Mouse (Mus musculus): ENCODE results near the gene Rnls. TPM values are rescaled to one million over a fixed set of nuclear protein-coding genes. Genes with fewer than 3 reads are reported as not detected.
A peak's percentile ranks its signal among the peaks of the same experiment; 100 is the strongest.

The Rnls gene
- polyA plus RNA-seq, 1 experiment from 2014 or later = 9.1 TPM

DNA sequence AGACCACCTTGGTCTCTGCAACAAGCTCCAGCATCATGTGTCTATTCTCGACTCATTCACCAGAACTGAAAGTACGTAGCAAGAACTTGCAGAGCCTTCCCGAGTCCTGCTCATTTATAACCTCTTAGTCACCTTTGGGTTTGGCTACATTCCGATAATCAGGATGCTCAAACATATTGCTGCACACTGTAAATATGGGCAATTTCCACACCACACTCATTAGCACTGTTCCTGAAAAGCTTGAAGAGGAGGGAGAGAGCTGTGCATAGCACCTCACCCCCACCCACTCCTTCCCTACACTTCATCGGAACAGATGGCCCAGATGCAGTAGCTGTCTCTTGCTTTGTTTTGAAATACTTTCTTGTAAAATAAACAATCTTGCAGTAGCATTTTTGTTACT is 139.9 kb downstream of the Rnls start:
- no peak overlapping the region for H3K4me2 ChIP-seq (replicated peaks)
- no peak overlapping the region for H3K27ac ChIP-seq
- H3K36me3 ChIP-seq = no peaks in the 10 kb centered on the region
- 89% methylated on average over 5 of the region's 5 CpGs for WGBS
- H3K4me1 ChIP-seq = no peaks in the 10 kb centered on the region
- H3K9me3 ChIP-seq (replicated peaks) = no peaks in the 10 kb centered on the region
- H3K9ac ChIP-seq = no peak overlapping the region
- ATAC-seq (ENCODE audit: low FRiP score) = no peak
- H3K27me3 ChIP-seq = no peaks in the 10 kb centered on the region
- H3K4me3 ChIP-seq = no peak overlapping the region

DNA sequence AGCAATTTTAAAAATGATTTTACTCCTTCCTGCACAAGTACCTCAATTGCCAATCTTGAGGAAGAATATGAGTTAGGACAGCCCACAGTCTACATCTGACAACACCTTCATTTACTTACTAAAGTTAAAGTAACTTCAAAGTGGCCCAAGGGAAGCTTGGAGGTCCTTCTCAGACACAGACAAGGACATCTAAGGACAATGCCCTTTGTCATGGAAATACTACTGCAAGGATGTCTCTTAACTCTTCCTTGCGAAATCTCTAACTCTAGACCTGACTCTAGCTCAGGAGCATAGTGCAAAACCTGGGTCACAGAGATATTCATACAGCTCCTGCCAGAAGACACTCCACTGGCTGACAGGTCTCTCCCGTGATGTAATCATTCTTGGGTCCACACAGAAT is 147.9 kb downstream of the Rnls start:
- H3K4me3 ChIP-seq = no peak overlapping the region
- H3K4me1 ChIP-seq = no peaks in the 10 kb centered on the region
- no peak overlapping the region for H3K9ac ChIP-seq
- H3K9me3 ChIP-seq (replicated peaks) = no peaks in the 10 kb centered on the region
- H3K36me3 ChIP-seq = no peaks in the 10 kb centered on the region
- no peak overlapping the region for H3K4me2 ChIP-seq (replicated peaks)
- no peak overlapping the region for H3K27ac ChIP-seq
- ATAC-seq (ENCODE audit: low FRiP score) = no peak
- 77% methylated on average over 2 of the region's 2 CpGs for WGBS
- no peaks in the 10 kb centered on the region for H3K27me3 ChIP-seq

DNA sequence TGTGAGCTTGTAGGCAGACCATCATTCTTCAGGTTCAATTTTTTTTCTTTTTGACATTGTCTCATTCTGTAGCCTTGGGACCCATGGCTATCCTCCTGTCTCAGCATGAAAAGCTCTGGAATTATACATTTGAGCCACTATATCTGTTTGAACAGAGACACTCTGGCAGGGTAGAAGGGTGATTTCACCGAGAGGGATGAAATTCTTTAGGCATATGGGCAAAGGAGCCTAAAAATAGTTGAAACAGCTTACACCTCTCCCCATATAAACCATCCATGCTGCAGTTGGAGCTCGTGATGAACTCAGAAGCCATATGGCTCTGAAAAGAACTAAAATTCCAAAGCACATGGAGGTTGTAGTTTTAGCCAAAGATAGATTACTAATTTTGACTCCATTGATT is 151.7 kb downstream of the Rnls start:
- no peak for ATAC-seq (ENCODE audit: low FRiP score)
- Histone ChIP-seq H3K36me3 (no peaks in the 10 kb centered on the region), H3K4me3 (no peak overlapping the region), H3K27ac (no peak overlapping the region), H3K9me3 (replicated peaks) (no peaks in the 10 kb centered on the region), H3K27me3 (no peaks in the 10 kb centered on the region), H3K4me2 (replicated peaks) (no peak overlapping the region), H3K4me1 (no peaks in the 10 kb centered on the region), H3K9ac (no peak overlapping the region)
- WGBS = 83% methylated on average over 2 of the region's 2 CpGs

DNA sequence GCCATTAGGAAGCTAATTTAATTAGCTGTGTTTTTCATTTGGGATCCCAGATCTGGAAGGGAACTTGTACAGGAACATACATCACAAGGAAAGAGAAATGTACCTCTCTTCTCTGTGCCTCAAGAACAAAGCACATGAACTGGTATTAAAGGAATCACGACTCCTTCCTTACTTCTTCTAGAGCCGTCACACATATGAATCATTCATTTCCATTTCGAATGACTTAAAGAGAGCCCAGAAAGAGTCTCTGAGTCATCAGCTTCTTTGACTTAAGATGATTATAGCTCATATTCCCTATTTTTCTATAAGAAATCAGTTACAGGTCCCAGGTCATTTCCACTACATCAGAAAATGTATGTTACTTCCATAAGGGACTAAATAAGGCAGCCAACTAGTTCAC is 159.2 kb downstream of the Rnls start:
- no peak for ATAC-seq (ENCODE audit: low FRiP score)
- Histone ChIP-seq H3K4me3 (no peak overlapping the region), H3K27ac (no peak overlapping the region), H3K4me1 (no peaks in the 10 kb centered on the region), H3K27me3 (no peaks in the 10 kb centered on the region), H3K9me3 (replicated peaks) (no peaks in the 10 kb centered on the region), H3K4me2 (replicated peaks) (no peak overlapping the region), H3K36me3 (no peaks in the 10 kb centered on the region), H3K9ac (no peak overlapping the region)
- WGBS = 84% methylated on average over 3 of the region's 3 CpGs

DNA sequence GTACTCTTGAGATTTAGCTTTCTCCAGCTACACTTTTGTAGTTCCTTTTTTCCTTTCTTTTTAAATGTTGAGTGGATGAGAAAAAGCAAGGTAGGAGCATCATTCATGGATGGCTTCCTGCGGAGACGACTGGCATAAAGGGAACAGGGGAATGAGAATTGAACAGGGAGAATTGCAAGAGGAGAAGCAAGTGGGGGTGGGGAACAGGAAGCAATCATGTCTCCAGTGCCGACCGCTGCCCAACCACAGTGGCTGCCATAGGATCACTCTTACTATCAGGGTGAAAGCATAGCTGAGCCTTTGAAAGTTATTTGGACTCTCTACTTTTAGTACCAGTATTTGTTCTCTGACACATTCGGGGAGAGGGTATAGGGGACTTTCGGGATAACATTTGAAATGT is 160.8 kb downstream of the Rnls start:
- Histone ChIP-seq H3K27me3 (no peaks in the 10 kb centered on the region), H3K36me3 (no peaks in the 10 kb centered on the region), H3K4me2 (replicated peaks) (no peak overlapping the region), H3K27ac (no peak overlapping the region), H3K9me3 (replicated peaks) (no peaks in the 10 kb centered on the region), H3K4me3 (no peak overlapping the region), H3K9ac (no peak overlapping the region), H3K4me1 (no peaks in the 10 kb centered on the region)
- 54% methylated on average over 6 of the region's 6 CpGs for WGBS
- ATAC-seq (ENCODE audit: low FRiP score) = no peak

DNA sequence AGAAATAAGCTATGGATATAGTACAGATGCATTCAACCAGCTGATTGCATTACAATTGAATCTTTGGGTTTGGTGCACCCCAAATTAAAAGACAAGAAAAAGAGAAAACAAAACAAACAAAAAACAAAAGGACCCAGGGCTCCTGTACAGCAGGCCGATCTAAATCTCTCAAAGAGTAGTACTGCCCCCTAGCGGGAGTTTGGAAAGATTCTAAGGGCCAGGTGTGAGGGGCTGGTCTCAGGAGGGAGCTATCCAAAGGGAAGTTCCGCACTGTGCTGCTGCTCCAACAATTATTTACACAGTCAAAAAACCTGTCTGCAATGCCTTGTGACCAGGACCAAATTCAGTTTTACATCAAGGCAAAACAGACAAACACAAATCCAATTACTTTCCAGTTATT is 165.1 kb downstream of the Rnls start:
- no peak overlapping the region for H3K4me2 ChIP-seq (replicated peaks)
- H3K9me3 ChIP-seq (replicated peaks) = no peaks in the 10 kb centered on the region
- no peak overlapping the region for H3K4me3 ChIP-seq
- no peaks in the 10 kb centered on the region for H3K36me3 ChIP-seq
- no peaks in the 10 kb centered on the region for H3K27me3 ChIP-seq
- WGBS = 4% methylated on average over 3 of the region's 3 CpGs
- H3K9ac ChIP-seq = no peak overlapping the region
- peaks cover 15% of the 10 kb centered on the region for H3K4me1 ChIP-seq
- ATAC-seq (ENCODE audit: low FRiP score) = peak; percentile 88
- no peak overlapping the region for H3K27ac ChIP-seq

DNA sequence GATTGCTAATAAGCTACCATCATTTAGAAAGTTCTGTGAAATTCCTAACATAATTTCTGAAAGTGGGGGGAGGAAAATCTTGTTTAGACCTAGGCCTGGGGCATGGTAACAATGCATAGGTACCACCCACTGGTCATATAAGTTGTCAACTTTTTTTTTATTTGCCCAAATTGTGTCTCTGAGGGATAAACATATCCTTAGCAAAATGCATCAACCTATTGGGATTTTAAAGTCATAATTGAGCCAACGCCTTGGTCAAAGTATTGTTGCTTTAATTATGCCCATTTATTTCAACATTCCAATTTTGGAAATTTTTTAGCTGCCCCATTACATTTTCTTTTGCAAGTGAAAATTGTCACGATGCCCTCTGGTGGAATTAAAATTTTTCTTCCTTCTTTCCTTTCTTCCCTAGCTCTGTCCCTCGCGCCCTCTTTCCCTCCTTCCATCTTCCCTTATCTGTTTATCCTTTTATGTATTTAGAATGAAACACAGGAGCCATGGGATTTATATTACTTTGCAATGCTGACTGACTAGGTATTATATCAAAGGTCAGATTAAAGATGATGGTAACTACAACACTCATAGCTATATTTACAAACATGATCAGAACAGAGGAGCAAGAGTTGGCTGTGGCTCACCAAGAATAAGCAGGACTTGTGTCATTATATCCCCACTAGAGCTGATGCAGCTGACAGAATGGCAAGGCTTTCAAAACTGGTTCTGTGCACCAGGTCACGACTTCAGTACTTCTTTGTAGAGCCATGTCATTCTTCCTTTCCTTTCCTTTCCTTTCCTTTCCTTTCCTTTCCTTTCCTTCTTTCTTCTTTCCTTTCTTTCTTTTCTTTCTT is 166.0 kb downstream of the Rnls start:
- WGBS = 73% methylated on average over 5 of the region's 5 CpGs
- Histone ChIP-seq H3K9ac (no peak overlapping the region), H3K4me2 (replicated peaks) (no peak overlapping the region), H3K27ac (no peak overlapping the region), H3K4me1 (peaks cover 15% of the 10 kb centered on the region), H3K9me3 (replicated peaks) (no peaks in the 10 kb centered on the region), H3K4me3 (no peak overlapping the region), H3K36me3 (no peaks in the 10 kb centered on the region), H3K27me3 (no peaks in the 10 kb centered on the region)
- ATAC-seq (ENCODE audit: low FRiP score) = no peak

DNA sequence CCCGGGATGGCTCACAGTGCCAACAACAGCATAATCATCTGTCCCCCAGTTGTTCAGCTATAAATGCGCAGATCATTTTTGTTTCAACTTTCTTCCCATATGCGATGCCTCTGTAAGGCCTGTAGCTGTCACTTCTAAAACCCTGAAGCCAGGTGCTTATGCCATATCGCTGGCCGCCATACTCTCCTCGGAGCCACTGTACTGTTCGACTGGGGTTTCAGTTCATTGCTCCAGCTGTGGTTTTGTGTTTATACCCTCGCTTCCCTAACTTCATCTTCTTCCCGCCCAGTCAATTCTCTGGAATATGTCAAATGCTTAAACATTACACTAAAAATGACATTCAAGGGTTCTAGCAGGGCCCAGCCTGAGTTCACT is 167.1 kb downstream of the Rnls start:
- Histone ChIP-seq H3K9ac (no peak overlapping the region), H3K27ac (no peak overlapping the region), H3K36me3 (no peaks in the 10 kb centered on the region), H3K27me3 (no peaks in the 10 kb centered on the region), H3K4me2 (replicated peaks) (no peak overlapping the region), H3K4me3 (no peak overlapping the region), H3K4me1 (peaks cover 15% of the 10 kb centered on the region), H3K9me3 (replicated peaks) (no peaks in the 10 kb centered on the region)
- no peak for ATAC-seq (ENCODE audit: low FRiP score)
- WGBS = 92% methylated on average over 9 of the region's 9 CpGs

DNA sequence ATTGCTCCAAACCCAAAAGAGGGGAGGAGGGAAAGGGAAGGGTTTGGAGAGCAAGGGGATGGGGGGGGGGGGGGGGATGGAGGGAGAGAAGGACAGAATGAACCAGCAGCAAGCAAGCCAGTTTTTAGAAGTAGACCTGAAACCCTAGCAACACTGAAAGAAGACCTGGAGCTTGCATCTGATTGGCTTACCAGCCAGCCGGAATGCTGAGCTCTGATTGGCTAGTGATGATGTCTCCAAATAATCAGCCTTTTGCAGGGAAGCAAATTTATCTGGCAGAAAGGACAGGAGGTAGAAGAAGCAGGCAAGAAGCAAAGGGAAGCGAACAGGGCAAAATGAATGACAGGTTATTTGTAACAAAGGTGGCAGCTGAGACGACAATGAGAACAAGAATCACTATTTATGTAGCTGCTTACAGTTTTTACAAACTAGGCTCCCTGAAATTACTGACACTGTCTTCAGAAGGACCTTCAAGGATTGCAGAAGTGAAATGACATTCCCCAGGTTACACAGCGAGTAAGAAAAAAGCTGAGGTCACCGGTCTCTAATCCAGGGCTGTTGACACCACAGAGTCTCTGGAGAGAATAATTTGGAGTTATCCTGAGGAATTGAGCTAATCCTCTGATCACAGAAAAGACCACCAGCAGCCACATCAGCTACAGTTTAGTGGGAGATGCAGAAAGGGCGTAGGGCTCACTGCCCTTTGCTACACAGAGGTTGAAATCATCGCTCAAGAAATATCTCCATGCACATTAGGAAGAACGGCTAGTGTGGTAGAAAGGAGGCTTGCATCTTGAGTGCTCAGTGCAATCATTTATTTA is 167.7 kb downstream of the Rnls start:
- H3K27me3 ChIP-seq = no peaks in the 10 kb centered on the region
- WGBS = 58% methylated on average over 8 of the region's 8 CpGs
- ATAC-seq (ENCODE audit: low FRiP score) = 0 out of 2 replicates have a peak, but pooled peaks have one; percentile 21
- no peak overlapping the region for H3K9ac ChIP-seq
- H3K4me2 ChIP-seq (replicated peaks) = no peak overlapping the region
- H3K4me1 ChIP-seq = peaks cover 15% of the 10 kb centered on the region
- no peaks in the 10 kb centered on the region for H3K36me3 ChIP-seq
- H3K4me3 ChIP-seq = no peak overlapping the region
- H3K9me3 ChIP-seq (replicated peaks) = no peaks in the 10 kb centered on the region
- H3K27ac ChIP-seq = no peak overlapping the region

DNA sequence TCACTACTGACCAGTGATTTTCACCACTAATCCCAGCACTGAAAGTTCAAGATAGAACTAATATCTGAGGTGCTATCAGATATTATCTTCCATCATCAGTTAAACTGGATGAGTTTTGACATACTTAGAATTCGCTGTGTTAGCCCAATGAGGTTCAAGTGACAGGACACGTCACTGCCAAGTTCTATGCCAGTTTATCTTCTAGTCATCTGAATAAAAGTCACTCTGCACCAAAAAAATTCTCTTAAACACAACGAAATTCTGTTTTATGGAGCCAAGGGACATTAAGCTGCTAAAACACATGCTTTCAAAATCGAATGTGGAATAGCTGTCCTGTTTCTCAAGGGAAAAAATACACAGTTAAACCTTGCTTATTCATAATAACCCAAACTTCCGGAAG is 168.3 kb downstream of the Rnls start:
- WGBS = 71% methylated on average over 5 of the region's 5 CpGs
- no peak overlapping the region for H3K9ac ChIP-seq
- H3K4me3 ChIP-seq = no peak overlapping the region
- H3K4me1 ChIP-seq = peaks cover 15% of the 10 kb centered on the region
- no peak overlapping the region for H3K27ac ChIP-seq
- H3K4me2 ChIP-seq (replicated peaks) = no peak overlapping the region
- H3K9me3 ChIP-seq (replicated peaks) = no peaks in the 10 kb centered on the region
- no peaks in the 10 kb centered on the region for H3K36me3 ChIP-seq
- no peaks in the 10 kb centered on the region for H3K27me3 ChIP-seq
- ATAC-seq (ENCODE audit: low FRiP score) = no peak

DNA sequence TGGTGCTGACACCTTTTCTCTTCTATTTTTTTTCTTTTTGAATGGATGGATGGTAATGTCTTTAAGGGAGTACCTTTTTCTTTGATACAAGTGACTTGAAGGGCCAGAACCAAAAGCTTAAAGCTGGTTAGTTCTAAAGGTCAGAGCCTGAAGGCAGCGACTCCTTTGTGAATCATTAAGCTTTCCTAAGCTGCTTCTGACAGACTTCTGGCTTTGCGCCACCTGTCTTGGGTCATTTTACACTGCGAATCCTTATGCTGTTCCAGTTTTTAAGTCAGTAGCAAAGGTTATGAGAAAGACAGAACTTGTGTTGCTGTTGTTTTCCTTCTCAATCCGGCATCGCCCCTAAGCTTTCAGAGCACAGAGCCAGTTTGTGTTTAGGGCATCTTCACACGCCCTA is 168.8 kb downstream of the Rnls start:
- Histone ChIP-seq H3K27ac (no peak overlapping the region), H3K4me2 (replicated peaks) (no peak overlapping the region), H3K4me3 (no peak overlapping the region), H3K27me3 (no peaks in the 10 kb centered on the region), H3K36me3 (no peaks in the 10 kb centered on the region), H3K4me1 (peaks cover 15% of the 10 kb centered on the region), H3K9me3 (replicated peaks) (no peaks in the 10 kb centered on the region), H3K9ac (no peak overlapping the region)
- ATAC-seq (ENCODE audit: low FRiP score) = no peak
- WGBS = 70% methylated on average over 6 of the region's 6 CpGs

DNA sequence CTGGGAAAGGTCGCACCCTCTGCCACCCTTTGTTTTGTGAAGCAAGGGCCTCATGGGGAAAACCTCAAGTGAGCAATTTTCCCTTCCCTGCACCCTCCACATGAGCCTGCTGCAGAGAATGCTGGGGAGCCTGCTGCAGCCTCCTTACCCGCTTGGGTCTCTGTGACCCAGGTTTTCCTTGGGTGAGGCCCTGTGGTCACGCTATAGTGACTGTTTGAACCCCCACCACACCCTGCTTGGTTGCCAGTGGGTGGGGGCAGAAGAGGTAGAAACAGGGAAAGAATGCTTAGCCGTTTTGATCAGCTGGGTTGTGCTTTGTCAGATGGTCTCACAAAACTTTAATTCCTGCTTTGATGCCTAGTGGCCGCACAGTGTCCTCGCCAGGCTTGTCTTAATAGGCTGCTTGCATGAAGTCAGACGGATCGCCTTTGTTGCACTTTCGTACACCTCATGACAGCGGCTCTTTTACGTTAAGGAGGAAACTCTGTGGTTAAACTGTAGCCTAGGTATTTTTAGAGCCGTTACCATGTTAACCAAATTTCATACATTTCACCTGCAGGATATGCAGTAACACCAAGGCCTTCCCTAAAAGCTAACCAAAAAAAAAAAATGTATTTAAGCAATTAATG is 169.4 kb downstream of the Rnls start:
- Histone ChIP-seq H3K36me3 (no peaks in the 10 kb centered on the region), H3K4me1 (peaks cover 15% of the 10 kb centered on the region), H3K27ac (no peak overlapping the region), H3K27me3 (no peaks in the 10 kb centered on the region), H3K9ac (no peak overlapping the region), H3K4me3 (no peak overlapping the region), H3K4me2 (replicated peaks) (no peak overlapping the region), H3K9me3 (replicated peaks) (no peaks in the 10 kb centered on the region)
- no peak for ATAC-seq (ENCODE audit: low FRiP score)
- WGBS = 53% methylated on average over 12 of the region's 12 CpGs
